Mouse (Mus musculus): ENCODE results near the gene Adpgk. TPM values are rescaled to one million over a fixed set of nuclear protein-coding genes. Genes with fewer than 3 reads are reported as not detected.

The Adpgk gene
- total RNA-seq (2022), result 10 to 100 TPM; 15.3 to 19.8 (median 17.9) TPM

DNA sequence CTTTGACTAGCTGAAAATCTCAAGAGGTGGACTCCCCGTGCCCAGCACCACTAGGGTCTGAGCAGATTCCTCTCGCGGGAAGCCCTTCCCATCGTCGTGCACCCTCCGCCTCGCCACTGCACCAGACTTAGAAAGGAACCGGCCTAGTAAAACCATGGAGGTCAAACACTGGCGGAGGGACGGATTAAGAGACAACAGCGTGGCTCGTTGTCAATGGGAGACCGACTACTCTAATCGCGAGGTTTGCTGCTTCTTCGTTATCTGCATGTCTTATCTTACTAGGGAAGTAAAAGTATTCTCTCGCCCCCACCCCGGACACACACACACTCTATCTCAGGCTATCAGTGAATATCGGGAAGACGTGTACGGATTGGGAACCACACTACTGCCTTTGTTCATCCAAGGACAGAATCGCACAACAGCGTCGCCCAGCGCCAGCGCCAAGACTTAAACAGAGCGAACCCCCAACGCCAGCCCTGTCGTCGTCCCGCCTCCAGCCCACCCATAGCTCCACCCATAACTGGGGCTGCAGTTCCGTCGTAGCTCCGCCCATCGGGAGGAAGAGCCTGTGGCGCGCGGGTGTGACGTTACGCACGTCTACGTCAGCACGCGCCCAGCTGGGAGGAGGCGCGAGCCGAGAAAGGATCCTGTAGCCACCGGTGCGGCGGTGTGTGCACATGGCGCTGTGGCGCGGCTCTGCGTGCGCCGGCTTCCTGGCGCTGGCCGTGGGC lies at the start of gene Adpgk:
Gene Adpgk (plus strand): TSS at position 602 of the 731 bp plus-strand sequence.
- peak; percentile 98 for DNase-seq (ENCODE audit: low spot score in 2 of 2)

DNA sequence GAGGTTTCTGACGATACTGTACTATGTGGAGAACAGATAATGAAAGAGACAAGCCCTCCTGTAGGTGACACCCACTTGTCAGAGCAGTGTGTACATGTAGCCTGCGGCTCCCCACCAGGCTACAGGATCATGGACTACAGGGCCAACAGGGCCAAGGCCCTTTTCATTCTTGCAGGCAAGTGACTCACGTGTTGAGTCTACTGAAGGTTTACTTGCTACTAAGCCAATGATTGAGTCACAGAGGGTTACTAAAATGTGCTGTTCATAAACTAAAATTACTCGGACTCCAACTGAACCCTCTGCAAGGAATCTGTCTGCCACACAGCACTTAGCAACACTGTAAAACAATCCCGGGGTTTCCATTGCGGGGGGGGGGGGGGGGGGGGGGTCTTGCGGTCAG lies 46.2 kb upstream of the Adpgk start:
- DNase-seq (ENCODE audit: low spot score in 2 of 2), result no peak

DNA sequence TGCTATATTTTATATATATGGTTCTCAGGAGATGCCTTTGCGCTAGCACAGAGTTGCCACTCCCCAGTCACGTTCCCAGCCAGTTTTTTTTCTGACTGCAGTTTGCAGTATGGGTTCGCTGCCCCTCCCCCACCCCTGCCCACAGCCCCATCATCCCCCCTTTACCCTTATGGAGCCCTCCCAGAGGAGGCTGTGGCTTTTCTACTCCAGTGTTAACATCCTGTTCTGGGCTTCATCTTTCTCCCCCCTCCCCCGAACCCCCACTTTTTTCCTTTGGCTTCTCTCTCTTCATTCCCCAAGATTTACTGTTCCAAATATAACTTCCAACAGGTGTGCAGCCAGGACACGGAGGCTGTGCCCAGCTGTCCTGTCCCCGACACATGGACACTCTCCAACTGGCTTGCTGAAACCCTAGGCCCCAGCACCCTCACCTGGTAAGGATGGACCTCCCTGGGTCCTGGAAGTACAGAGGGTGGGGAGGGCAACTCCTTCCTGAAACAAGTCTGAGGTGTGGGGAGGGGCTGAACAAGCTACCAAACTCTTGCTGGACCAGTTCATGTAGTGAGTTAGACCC lies 44.8 kb upstream of the Adpgk start:
- no peak for DNase-seq (ENCODE audit: low spot score in 2 of 2)

DNA sequence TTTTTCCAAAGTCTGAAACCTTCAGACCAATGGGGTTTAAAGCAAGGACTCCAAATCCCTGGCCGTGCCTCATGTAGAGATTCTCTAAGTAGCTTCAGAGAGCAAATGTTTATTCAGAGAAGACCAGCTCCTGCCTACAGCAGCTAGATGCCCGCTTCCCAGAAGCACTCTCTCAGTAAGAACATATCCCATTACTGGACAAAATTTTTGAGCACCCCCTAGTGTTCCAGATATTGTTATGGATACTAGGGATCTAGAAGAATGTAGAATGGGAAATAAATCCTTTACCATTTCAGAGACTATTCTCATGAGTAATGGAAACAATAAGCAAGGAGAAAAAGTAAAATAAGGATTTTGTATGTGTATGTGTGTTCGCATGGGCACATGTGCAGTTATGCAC lies 42.0 kb upstream of the Adpgk start:
- no peak for DNase-seq (ENCODE audit: low spot score in 2 of 2)

DNA sequence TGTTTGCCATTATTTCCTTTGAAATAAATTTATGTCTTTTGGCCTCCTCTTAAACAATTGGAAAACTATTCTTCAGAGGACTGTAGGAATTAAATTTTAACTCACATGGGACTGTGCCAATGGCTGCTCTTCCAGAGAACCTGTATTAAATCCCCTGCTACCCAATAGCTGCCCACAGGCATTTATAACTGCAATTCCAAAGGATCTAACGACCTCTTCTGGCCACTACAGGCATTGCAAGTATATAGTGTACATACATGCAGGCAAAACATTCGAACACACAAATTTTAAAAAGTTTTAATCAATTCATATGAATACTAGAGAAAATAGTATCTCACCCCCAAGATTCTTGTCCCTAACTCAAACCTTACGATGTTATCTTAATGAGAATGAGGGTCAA lies 41.1 kb upstream of the Adpgk start:
- DNase-seq (ENCODE audit: low spot score in 2 of 2), result no peak

DNA sequence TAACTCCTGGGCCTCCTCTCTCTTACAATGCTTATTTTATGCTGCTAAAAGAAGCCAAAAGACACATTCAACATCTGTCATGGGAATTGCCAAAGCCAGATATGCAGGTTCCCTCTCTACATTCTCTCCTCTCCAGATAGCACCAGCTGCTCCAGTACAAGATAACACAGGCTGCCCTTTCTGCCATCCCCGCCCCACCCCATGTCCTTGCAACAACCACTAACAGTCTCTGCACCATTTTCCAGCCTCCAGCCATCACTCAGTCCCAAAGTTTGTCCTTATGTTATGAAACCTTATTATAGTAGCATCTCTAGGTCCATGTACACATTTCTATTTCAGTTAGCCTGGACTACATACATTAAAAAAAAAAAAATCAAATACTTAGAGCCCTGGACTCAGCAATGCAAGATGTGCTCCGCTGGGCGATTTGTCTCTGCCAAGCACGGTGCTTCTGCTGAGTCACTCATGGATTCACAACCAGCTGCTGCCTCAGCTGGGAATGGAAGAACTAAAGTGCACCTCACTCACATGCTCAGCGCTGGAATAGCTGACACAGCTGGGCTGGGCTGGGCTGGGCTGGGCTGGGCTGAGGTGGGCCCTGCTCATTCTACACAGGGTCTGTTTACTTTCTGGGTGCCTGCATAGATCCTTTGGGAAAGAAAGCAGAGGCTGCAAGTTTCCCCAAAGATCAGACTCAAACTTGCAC lies 36.5 kb upstream of the Adpgk start:
- no peak for DNase-seq (ENCODE audit: low spot score in 2 of 2)

DNA sequence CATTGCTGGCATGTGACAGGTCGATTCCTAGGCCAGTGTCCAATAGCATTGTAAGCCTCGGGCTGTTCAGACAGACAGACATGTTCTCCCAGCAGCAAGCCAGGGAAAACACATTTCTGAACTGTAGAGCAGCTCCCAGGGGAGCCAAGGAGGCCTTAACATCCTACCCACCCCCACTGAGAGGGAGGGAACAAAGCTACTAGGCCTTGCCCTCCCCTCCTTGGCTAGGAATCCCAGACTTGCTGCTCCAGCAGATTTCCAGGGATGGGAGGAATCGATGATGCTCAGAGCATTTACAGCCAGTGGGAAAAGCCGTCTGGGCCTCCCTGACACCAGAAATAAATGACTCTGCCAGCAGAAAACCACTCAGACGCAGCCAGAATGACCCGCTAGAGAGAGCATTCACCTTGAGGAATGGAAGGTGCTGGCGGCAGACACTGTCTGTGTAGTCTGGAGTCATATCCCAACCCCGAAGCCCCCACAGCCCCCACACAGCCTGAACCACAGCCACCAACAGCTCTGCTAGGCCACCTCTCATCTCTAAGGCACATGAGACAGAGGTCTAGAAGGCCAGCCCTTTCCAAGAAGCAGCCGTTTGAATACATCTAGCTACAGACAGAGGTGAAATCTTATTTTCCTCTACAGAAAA lies 31.4 kb upstream of the Adpgk start:
- DNase-seq (ENCODE audit: low spot score in 2 of 2), result no peak

DNA sequence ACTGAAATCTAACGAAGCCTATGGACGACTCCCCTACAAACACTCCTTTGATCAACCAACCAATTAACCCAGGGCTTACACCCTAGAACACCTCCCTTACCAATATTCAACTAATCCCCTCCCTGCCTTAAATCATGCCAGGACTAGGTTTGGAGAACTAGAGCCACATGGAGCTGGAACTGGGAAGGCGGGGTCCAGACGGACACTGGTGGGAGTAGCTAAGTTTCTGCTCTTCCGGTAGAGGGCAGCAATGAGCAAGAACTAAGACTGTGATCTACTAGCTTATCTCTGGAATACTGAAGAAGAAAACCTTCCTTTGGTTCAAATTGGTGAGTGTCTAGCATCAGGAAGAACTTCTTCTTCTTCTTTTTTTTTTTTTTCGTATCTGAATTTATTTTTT lies 25.0 kb upstream of the Adpgk start:
- no peak for DNase-seq (ENCODE audit: low spot score in 2 of 2)

DNA sequence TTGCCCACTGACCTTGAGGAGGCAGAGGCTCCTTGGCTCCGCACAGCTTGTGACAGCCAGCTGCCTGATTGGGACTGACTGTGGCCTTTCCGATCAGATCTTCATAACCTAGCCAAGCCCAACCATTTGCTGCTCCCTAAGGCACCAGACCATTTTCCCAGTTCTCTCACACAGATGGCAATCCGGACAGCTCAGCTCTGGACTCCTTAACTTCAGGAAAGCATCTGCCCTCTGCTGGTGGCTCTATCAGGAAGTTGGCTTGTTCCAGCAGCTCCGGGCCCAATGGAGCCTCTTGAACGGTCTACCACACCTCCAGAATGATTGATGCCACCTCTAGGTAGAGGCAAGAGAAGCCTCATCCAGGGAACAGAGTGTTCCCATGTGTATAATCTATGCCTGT lies 21.6 kb upstream of the Adpgk start:
- peak; percentile 40 to 69 for DNase-seq (ENCODE audit: low spot score in 2 of 2)

DNA sequence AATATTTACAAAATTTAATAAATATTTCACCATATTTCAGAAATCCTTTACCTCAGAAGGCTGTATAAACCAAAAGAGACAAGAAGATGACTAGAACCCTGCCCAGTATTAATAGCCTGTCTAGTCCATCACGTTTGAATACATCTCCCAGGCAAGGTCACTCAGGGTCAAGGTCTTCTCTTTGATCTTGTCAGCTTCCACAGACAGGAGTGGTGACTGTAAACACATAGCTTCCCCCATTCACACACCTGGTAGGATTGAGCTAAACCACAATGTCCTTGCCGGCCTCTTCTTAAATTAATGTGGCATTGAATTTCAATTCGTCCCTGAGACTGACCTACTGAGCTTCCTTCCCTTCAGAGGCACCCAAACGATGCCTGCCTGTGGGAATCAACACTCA lies 20.3 kb upstream of the Adpgk start:
- no peak for DNase-seq (ENCODE audit: low spot score in 2 of 2)

DNA sequence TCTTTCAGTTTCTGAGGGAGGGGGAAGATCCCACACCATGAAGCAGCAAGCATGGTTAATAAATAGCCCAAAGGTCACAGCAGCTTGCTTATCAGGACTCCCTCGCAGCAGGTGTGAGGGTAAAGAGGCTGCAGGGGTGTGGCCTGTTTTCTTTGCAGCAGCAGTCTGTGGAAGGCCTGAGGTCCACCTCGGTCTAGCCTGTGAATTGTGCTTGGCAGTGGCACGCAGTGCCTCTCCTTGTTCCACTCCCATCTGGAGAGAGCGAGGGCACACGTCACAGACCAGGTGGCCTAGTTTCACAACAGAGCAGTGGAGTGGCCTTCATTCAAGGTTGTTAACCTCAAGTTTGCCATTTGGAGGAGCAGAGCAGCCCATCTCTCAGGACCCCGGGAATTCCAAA lies 19.6 kb upstream of the Adpgk start:
- DNase-seq (ENCODE audit: low spot score in 2 of 2), result no peak

DNA sequence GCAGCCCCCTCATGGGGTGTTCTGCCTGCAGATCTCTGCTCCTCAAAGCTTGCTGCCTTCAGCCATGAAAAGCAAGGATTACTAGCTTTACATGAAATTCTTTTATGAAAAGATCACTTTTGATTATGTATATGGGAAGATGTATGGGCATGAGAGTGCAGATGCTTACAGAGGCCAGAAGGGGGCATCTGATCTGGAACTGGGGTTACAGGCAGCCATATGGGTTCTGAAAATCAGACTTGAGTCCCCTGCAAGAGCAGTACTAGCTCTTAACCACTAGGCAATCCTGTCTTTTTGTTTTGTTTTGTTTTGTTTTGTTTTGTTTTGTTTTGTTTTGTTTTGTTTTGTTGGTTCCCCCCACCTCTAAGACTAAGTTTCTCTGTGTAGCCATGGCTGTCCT lies 18.2 kb upstream of the Adpgk start:
- no peak for DNase-seq (ENCODE audit: low spot score in 2 of 2)

DNA sequence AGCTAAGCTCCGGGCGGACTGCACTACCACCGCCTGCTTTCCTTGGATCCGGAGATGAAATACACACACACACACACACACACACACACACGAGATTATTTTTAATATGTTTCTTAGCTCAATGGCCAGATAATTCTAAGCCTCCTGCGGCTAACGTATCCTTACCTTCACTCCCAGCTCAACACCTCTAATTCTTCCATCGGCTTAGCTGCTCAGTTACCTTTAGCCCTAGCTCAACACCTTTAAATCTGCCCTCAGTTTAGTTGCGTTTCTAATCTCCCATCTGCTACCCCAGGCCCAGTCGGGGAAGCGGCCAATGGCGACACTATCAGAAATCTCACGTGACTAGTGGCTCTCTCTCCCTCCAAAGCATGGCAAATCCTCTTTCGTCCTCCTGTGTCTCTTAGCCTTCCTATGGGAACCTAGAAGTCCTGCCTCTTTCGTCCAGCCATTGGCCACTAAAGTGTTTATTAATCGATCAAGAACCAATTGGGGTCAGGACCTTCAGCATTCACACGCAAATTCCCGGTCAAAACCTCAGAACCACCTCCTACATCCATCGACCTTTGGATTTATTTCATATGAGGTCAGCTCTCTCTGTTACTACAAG lies 16.4 kb upstream of the Adpgk start:
- no peak for DNase-seq (ENCODE audit: low spot score in 2 of 2)

DNA sequence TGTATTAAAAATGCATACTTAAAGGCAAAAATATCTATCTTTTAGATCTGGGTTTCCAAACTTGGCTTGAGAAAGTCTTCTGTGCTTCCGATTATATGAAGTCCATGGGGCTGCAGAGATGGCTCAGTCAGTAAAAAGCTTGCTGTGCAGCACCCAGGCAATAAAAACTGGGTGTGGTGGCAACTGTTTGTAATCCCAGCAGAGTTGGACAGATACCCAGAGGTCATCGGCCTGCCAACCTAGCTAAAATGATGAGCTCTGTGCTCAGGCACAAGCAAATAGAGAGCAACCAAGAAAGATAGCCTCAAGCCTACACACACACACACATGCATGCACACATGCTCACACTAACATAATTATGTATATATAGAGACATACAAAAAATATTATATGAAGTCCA lies 13.2 kb upstream of the Adpgk start:
- no peak for DNase-seq (ENCODE audit: low spot score in 2 of 2)

DNA sequence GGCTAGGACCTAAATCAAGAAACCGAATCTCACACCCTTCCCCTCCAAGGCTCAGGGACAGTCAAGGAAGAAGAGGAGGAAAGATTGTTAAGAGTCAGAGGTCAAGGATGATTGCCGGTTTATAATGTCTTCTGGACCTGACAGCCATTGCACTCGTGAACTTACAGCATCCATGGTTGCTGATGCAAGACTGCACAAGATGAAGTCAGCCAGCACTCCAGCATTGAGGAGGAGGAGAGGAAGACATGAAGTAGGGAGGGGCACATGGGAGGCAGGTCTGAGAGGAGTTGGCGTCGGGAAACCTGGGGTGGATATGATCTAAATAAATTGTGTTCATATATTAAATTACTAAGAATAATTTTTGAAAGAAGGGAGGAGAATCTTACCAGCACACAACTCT lies 12.7 kb upstream of the Adpgk start:
- DNase-seq (ENCODE audit: low spot score in 2 of 2), result no peak

DNA sequence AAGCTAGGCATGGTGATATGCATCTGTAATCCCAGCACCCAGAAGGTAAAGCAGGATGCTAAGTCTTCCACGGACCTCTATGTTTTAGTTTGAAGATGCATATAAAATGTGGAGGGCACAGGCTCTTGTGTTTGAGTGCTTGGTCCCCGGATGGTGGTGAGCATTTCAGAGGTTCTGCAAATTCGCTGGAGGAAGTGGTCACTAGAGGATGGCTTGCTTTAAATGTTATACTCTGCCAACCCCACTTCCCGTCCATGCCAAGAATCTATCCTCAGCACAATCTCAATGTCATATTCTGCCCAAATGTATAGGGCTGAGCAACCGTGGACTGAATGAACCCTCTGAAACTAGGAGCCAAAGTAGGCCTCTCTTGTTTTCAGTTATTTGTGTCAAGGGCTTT lies 10.5 kb upstream of the Adpgk start:
- no peak for DNase-seq (ENCODE audit: low spot score in 2 of 2)

DNA sequence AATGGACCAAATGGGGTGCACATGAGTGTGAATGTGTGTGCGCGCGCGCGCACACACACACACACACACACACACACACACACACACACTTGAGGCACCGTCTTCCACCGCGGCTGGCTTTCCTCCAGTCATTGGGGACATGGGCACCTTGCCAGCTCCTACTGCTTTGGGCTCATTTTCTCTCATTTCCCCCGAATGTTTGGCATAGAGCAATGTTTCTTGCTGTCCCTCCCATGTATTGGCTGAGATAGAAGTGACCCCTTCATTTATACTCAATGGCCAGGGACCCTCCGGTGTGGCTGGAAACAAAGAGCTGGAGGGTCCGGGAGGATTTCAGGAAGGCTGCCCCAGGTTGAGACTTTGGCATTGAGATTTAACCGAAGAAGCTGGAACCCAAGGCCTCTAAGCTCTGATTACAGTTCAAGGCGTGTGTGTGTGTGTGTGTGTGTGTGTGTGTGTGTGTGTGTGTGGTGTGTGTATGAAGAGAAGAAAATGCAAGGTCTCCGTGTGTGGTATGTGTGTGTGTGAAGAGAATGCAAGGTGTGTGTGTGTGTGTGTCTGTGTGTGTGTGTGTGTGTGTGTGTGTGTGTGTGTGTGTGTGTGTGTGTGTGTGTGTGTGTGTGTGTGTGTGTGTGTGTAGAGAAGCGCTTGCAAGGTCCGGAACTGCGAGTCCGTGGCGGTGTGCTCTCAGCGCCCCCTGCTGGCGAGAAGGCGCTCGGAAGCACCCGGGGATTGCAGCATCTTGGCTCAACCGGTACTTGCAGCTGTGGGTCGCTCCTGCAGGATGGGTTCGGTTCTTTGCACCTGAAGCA lies 9.3 kb upstream of the Adpgk start:
- DNase-seq (ENCODE audit: low spot score in 2 of 2), result peak; percentile 55 to 83

DNA sequence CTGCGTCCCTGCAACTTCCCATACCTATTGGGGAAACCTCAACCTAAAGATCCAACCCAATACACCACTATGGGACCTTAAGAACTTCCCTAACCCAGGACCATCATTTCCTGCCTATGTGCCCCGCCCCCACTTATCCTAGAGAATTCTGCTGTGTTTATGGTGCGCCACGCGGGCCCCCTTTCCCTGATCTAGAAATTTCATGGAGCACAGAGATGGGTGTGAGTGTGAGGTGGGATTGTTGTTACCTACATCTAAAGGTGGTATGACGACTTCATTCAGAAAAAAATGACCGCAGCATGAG lies 8.7 kb upstream of the Adpgk start:
- DNase-seq (ENCODE audit: low spot score in 2 of 2), result no peak

DNA sequence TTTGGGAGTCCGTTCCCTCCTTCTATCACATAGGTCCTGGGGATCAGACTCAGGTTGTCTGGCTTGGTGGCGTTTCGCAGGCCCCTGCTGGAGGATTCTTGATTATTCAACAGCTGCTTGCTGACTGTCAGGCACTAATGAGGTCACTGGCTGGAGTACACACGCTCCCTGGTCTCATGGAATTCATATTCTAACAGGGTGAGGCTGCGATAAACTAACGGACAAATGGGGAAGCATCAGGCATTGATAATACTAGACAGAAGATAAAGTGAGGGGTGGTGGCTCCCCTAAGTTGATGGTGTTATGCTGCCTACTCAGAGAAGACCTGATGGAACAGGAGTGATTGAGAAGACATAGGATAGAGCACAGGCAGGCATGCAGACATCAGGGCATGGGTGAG lies 5.7 kb upstream of the Adpgk start:
- DNase-seq (ENCODE audit: low spot score in 2 of 2), result no peak

DNA sequence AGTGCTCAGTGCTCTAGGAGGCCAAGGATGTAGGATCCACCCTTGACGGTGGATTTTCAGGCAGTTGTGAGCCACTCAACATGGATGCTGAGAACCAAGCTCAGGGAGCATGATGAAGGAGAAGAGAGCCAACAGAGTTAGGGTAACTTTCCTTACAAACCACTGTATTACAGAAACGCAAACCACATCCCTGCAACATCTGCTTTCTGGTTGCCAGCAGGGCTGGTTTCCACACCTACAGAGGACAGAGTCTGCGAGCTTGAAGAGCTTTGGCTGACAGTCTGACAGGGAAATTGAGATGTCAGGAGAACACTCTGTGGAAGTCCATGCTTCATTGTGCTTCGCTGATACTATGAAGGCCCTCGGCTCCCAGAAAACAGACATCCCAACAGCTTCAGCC lies 3.3 kb upstream of the Adpgk start:
- no peak for DNase-seq (ENCODE audit: low spot score in 2 of 2)

DNA sequence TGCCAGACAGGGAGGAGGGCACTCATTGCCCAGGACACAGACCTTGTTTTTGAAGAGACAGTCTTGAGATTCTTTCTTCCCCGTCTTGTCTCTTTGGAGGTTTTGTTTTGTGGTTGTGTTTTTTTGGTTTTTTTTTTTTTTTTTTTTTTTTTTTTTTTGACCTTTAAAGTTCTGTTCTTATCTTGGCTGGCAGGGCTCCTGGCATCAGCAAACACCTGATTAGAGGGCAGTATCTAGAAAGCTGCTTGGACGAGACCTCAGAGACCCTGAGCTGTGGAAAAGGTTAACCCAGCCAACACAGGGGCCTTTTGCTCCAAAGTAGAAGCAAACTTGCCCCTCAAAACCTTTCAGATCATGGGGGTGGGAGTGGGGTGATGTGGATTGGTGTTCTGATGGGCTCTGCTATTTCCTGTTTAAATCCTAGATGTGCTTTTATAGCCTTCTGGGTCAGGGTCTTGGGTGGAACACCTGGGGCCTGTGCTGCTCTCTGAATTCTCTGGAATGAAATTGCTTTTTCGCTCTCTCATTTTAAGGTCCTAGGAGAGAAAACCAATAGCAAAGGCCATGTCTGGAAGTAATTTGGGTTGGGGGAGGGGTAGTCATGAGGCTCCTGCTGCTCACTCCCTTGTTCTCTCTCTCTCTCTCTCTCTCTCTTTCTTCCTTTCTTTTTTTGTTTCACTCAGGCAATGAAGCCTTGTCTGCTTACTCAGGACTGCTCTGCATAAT lies 2.5 kb upstream of the Adpgk start:
- DNase-seq (ENCODE audit: low spot score in 2 of 2), result no peak
